Mouse (Mus musculus) MEL (cell line): ENCODE data around the gene Ell2. TPM values are rescaled to one million over a fixed set of nuclear protein-coding genes. Genes with fewer than 3 reads are reported as not detected.
"Not testable (repeated sequence)": the region's sequence is repeated elsewhere in the genome, so short reads cannot be mapped to it uniquely, and the experiment has no call there.

Source experiments
- DNase-seq: peaks from one replicate; pipeline ENCODE4 v3.0.0; 2011; ENCODE audit warnings: low read depth, low spot score
- H3K27ac ChIP-seq: 2 replicates; pipeline ENCODE4 v1.5.1; 2012; ENCODE audit warnings: low read depth, mild to moderate bottlenecking, control low read depth, low read length, moderate library complexity; ENCODE audit not compliant: control insufficient read depth
- H3K27me3 ChIP-seq, 2 experiments: fragments of 150-350 bp in 1 of 2; sonication (generic) in 1 of 2; 2 replicates each; pipeline ENCODE4 v1.6.1; 2012; ENCODE audit warnings: low read length in 2 of 2, mild to moderate bottlenecking in 2 of 2, improper control_type of control experiment in 1 of 2, moderate library complexity in 1 of 2; ENCODE audit not compliant: insufficient read depth in 2 of 2, control insufficient read depth in 1 of 2
- H3K36me3 ChIP-seq, 2 experiments: 2 replicates each; pipeline ENCODE4 v1.6.1; 2012 to 2014; ENCODE audit warnings: low read length in 2 of 2, improper control_type of control experiment in 1 of 2, inconsistent platforms in 1 of 2, mild to moderate bottlenecking in 1 of 2; ENCODE audit not compliant: insufficient read depth in 2 of 2, control insufficient read depth in 1 of 2
- H3K4me1 ChIP-seq, 2 experiments: fragments of 150-350 bp in 1 of 2; sonication (generic) in 1 of 2; 2 replicates each; pipeline ENCODE4 v1.6.1; 2012; ENCODE audit warnings: low read length in 2 of 2, improper control_type of control experiment in 1 of 2, mild to moderate bottlenecking in 1 of 2; ENCODE audit not compliant: insufficient read depth in 2 of 2, control insufficient read depth in 1 of 2
- H3K4me3 ChIP-seq, 2 experiments: fragments of 150-350 bp in 1 of 2; sonication (generic) in 1 of 2; 2 replicates each; pipeline ENCODE4 v1.5.1; 2012; ENCODE audit warnings: low read depth in 2 of 2, low read length in 2 of 2, mild to moderate bottlenecking in 2 of 2, moderate library complexity in 2 of 2, control low read depth in 1 of 2, improper control_type of control experiment in 1 of 2; ENCODE audit not compliant: control insufficient read depth in 1 of 2, insufficient read depth in 1 of 2
- H3K79me2 ChIP-seq: 2 replicates; pipeline ENCODE4 v1.6.1; 2012; ENCODE audit warnings: mild to moderate bottlenecking, low read length, moderate library complexity; ENCODE audit not compliant: control insufficient read depth, poor library complexity, insufficient read depth
- H3K9ac ChIP-seq: 2 replicates; pipeline ENCODE4 v1.6.1; 2012; ENCODE audit warnings: low read depth, mild to moderate bottlenecking, control low read depth, low read length, moderate library complexity; ENCODE audit not compliant: control insufficient read depth, poor library complexity, severe bottlenecking
- H3K9me3 ChIP-seq: fragments of 150-350 bp; sonication (generic); replicated peaks from 2 replicates; pipeline ENCODE4 v1.6.1; 2012; ENCODE audit warnings: mild to moderate bottlenecking, low read length, improper control_type of control experiment, moderate library complexity; ENCODE audit not compliant: insufficient read depth
- ELF1 ChIP-seq: IDR thresholded peaks from 2 replicates; pipeline ENCODE4 v1.6.1; 2014; ENCODE audit warnings: low read depth, mild to moderate bottlenecking, inconsistent platforms, low read length, improper control_type of control experiment, moderate library complexity
- EP300 ChIP-seq, 2 experiments: IDR thresholded peaks; 2 replicates each; pipeline ENCODE4 v1.6.1; 2011; ENCODE audit warnings: improper control_type of control experiment in 2 of 2, low read length in 2 of 2, low read depth in 1 of 2, mild to moderate bottlenecking in 1 of 2
- ETS1 ChIP-seq: IDR thresholded peaks from 2 replicates; pipeline ENCODE4 v1.6.1; 2012; ENCODE audit warnings: low read depth, mild to moderate bottlenecking, inconsistent platforms, low read length, improper control_type of control experiment, moderate library complexity
- GATA1 ChIP-seq: IDR thresholded peaks from 2 replicates; pipeline ENCODE4 v1.6.1; 2011; ENCODE audit warnings: low read depth, low read length, improper control_type of control experiment
- HCFC1 ChIP-seq: IDR thresholded peaks from 2 replicates; pipeline ENCODE4 v1.6.1; 2012; ENCODE audit warnings: low read depth, mild to moderate bottlenecking, inconsistent platforms, low read length, improper control_type of control experiment, moderate library complexity
- MAFK ChIP-seq: IDR thresholded peaks from 2 replicates; pipeline ENCODE4 v1.6.1; 2011; ENCODE audit warnings: low read depth, mild to moderate bottlenecking, low read length, improper control_type of control experiment, borderline replicate concordance
- MEF2A ChIP-seq: IDR thresholded peaks from 2 replicates; pipeline ENCODE4 v1.6.1; 2014; ENCODE audit warnings: low read depth, mild to moderate bottlenecking, inconsistent platforms, low read length, improper control_type of control experiment; ENCODE audit not compliant: poor library complexity, insufficient replicate concordance, severe bottlenecking; ENCODE audit errors: extremely low read depth
- MXI1 ChIP-seq: IDR thresholded peaks from 2 replicates; pipeline ENCODE4 v1.6.1; 2011; ENCODE audit warnings: mild to moderate bottlenecking, low read depth, low read length, improper control_type of control experiment
- MYC ChIP-seq: IDR thresholded peaks from 2 replicates; pipeline ENCODE4 v1.6.1; 2011; ENCODE audit warnings: low read depth, mild to moderate bottlenecking, low read length, improper control_type of control experiment, moderate library complexity
- NELFE ChIP-seq: IDR thresholded peaks from 2 replicates; pipeline ENCODE4 v1.6.1; 2011; ENCODE audit warnings: low read depth, low read length, improper control_type of control experiment
- NRF1 ChIP-seq: IDR thresholded peaks from 2 replicates; pipeline ENCODE4 v1.6.1; 2014; ENCODE audit warnings: low read depth, mild to moderate bottlenecking, inconsistent platforms, low read length, improper control_type of control experiment, moderate library complexity; ENCODE audit not compliant: poor library complexity, insufficient read depth, severe bottlenecking
- RCOR1 ChIP-seq: IDR thresholded peaks from 2 replicates; pipeline ENCODE4 v1.6.1; 2012; ENCODE audit warnings: low read depth, mild to moderate bottlenecking, inconsistent platforms, low read length, improper control_type of control experiment
- SIN3A ChIP-seq: IDR thresholded peaks from 2 replicates; pipeline ENCODE4 v1.6.1; 2012; ENCODE audit warnings: low read length, improper control_type of control experiment, inconsistent platforms
- ZNF384 ChIP-seq: IDR thresholded peaks from 2 replicates; pipeline ENCODE4 v1.6.1; 2012; ENCODE audit warnings: low read depth, mild to moderate bottlenecking, inconsistent platforms, low read length, improper control_type of control experiment
- polyA plus RNA-seq, 2 experiments: library from polyadenylated mRNA; stranded (reverse) in 1 of 2; unstranded in 1 of 2; fragments of >175 nt in 1 of 2; fragments of >200 nt in 1 of 2; gene quantifications; 2 replicates each; pipeline versions ENCODE4 v1.2.1 to v1.2.4; 2012; ENCODE audit warnings: low replicate concordance in 2 of 2, low read depth in 1 of 2; ENCODE audit not compliant: insufficient read length in 2 of 2, insufficient read depth in 1 of 2, missing spikeins in 1 of 2
- total RNA-seq: library from RNA; depleted of rRNA; stranded (reverse); fragments of 300-350 nt; gene quantifications from 2 replicates; pipeline ENCODE4 v1.2.3, GENCODE M21; 2012

Ell2 gene
- total and polyA plus RNA-seq, 3 experiments, result 25.0 to 77.1 (median 52.5) TPM

DNA sequence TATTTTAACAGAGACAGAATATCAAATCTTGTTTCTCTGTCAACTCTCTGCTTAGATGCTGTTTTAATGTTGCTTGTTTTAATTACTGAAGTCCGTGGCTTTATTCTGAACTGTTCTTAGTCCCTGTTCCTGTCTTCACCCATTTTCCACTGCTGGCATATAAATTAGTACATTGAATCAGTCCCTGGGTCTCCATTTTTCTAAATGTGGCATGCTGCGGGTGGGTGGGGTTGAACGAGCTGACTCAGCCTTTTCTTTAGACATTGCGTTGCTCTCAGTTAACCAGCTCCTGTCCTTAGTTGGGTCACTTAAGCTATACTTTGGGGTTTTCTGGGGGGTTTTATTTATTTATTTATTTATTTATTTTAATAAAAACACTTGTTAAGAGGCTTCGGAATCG, 3.6 kb downstream of the Ell2 start:
- TF ChIP-seq MAFK (peak; percentile 94), SIN3A (peak; percentile 30; the same call in 1 of the 2 replicates), NELFE (no peak)
- peak overlapping the region; percentile 88 for H3K27ac ChIP-seq
- peaks cover 50% of the 10 kb centered on the region for H3K79me2 ChIP-seq
- H3K36me3 ChIP-seq, result peaks cover 0 to 48% of the 10 kb centered on the region in 2 experiments; a peak in 2 of 4 replicates
- H3K4me3 ChIP-seq, result peak overlapping the region; percentile 20 to 98; a peak in 3 of 4 replicates
- H3K9me3 ChIP-seq, result no peaks in the 10 kb centered on the region
- no peaks in the 10 kb centered on the region for H3K27me3 ChIP-seq
- DNase-seq, result peak; percentile 49
- peak overlapping the region; percentile 76 for H3K9ac ChIP-seq
- peaks cover 20 to 28% of the 10 kb centered on the region in 2 experiments for H3K4me1 ChIP-seq

DNA sequence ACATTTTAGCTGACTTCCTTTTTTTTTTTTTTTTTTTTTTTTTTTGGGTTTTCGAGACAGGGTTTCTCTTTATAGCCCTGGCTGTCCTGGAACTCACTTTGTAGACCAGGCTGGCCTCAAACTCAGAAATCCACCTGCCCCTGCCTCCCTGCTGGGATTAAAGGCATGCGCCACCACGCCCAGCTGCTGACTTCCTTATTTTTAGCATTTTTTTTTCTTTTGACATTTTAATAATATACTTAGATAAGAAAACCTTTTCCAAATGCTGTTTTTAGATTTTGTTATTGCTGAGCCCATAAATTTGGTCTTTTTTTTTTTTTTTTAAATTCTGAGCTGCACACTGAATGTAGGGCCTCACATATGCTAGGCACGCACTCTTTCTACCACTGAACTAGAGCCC, 5.0 kb downstream of the Ell2 start:
- peak overlapping the region; percentile 34 for H3K9ac ChIP-seq
- peak; percentile 71 for DNase-seq
- TF ChIP-seq HCFC1 (0 out of 2 replicates have a peak, but pooled peaks have one; percentile 26), MEF2A (0 out of 2 replicates have a peak, but pooled peaks have one; percentile 25), EP300 (IDR thresholded peaks at IDR 0.05; ENCODE audit: low read depth in 1 of 2, low read length in 2 of 2) (peak; percentile 48 to 55; a peak in 3 of 4 replicates), MYC (peak; percentile 44; the same call in 1 of the 2 replicates), NRF1 (peak; percentile 42; the same call in 1 of the 2 replicates), MXI1 (peak; percentile 71), ZNF384 (peak; percentile 97), GATA1 (peak; percentile 52), RCOR1 (peak; percentile 49), ETS1 (peak; percentile 83), MAFK (peak; percentile 42; the same call in 1 of the 2 replicates), ELF1 (peak; percentile 63; the same call in 1 of the 2 replicates), SIN3A (peak; percentile 81)
- H3K4me1 ChIP-seq, result peaks cover 21 to 31% of the 10 kb centered on the region in 2 experiments
- H3K36me3 ChIP-seq, result peaks cover 0 to 54% of the 10 kb centered on the region in 2 experiments; a peak in 2 of 4 replicates
- H3K9me3 ChIP-seq, H3K4me3 ChIP-seq, H3K27me3 ChIP-seq: not testable (repeated sequence)
- H3K79me2 ChIP-seq, result peaks cover 55% of the 10 kb centered on the region
- peak overlapping the region; percentile 46 for H3K27ac ChIP-seq

DNA sequence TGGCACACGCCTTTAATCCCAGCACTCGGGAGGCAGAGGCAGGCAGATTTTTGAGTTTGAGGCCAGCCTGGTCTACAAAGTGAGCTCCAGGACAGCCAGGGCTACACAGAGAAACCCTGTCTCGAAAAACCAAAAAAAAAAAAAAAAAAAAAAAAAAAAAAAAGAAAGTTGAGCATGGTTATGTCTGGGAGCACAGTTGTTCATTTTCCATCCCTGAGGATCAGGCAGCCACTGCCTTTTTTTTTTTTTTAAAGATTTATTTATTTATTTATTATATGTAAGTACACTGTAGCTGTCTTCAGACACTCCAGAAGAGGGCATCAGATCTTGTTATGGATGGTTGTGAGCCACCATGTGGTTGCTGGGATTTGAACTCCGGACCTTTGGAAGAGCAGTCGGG, 6.0 kb downstream of the Ell2 start:
- Histone ChIP-seq H3K36me3 (peaks cover 0 to 59% of the 10 kb centered on the region in 2 experiments; a peak in 2 of 4 replicates), H3K4me1 (peaks cover 23 to 34% of the 10 kb centered on the region in 2 experiments), H3K79me2 (peaks cover 56% of the 10 kb centered on the region)
- not testable (repeated sequence) for DNase-seq, H3K9me3 ChIP-seq, H3K9ac ChIP-seq, H3K4me3 ChIP-seq, H3K27me3 ChIP-seq, H3K27ac ChIP-seq
